Mouse (Mus musculus): ENCODE measurements around the gene Col7a1. TPM values are rescaled to one million over a fixed set of nuclear protein-coding genes. Genes with fewer than 3 reads are reported as not detected.

Gene Col7a1
- polyA plus RNA-seq, 1 experiment from 2014 or later: 5.4 TPM

GRCm38 (mm10) chr9:109027521-109027920 is 74.1 kb downstream of the Col7a1 start:
- H3K36me3 ChIP-seq (ENCODE audit: control insufficient read depth, insufficient read depth, low read length): peaks cover 3% of the 10 kb centered on the region; the same call in 1 of the 2 replicates
- 78% methylated on average over 8 of the region's 8 CpGs for WGBS
- no peaks in the 10 kb centered on the region for H3K4me1 ChIP-seq (ENCODE audit: control insufficient read depth, insufficient read depth, low read length)
- H3K9me3 ChIP-seq (ENCODE audit: control insufficient read depth, low read length): no peaks in the 10 kb centered on the region
- H3K27ac ChIP-seq (ENCODE audit: low read depth, low read length): no peak overlapping the region
- H3K4me2 ChIP-seq (replicated peaks; ENCODE audit: low read depth, low read length): no peak overlapping the region
- no peak overlapping the region for H3K9ac ChIP-seq (ENCODE audit: low read depth, low read length)
- no peak for ATAC-seq (ENCODE audit: low FRiP score, low TSS enrichment)
- no peak overlapping the region for H3K4me3 ChIP-seq (ENCODE audit: low read length)
- H3K27me3 ChIP-seq (ENCODE audit: control insufficient read depth, insufficient read depth, low read length): no peaks in the 10 kb centered on the region

- Histone ChIP-seq H3K9me3 (ENCODE audit: control insufficient read depth, low read length) (no peaks in the 10 kb centered on the region), H3K27me3 (ENCODE audit: control insufficient read depth, insufficient read depth, low read length) (no peaks in the 10 kb centered on the region), H3K36me3 (ENCODE audit: control insufficient read depth, insufficient read depth, low read length) (peaks cover 3% of the 10 kb centered on the region; the same call in 1 of the 2 replicates), H3K4me2 (replicated peaks; ENCODE audit: low read depth, low read length) (no peak overlapping the region), H3K9ac (ENCODE audit: low read depth, low read length) (no peak overlapping the region), H3K4me1 (ENCODE audit: control insufficient read depth, insufficient read depth, low read length) (no peaks in the 10 kb centered on the region), H3K27ac (ENCODE audit: low read depth, low read length) (no peak overlapping the region), H3K4me3 (ENCODE audit: low read length) (no peak overlapping the region)
- 61% methylated on average over 3 of the region's 3 CpGs for whole genome bisulfite sequencing
- ATAC-seq (ENCODE audit: low FRiP score, low TSS enrichment): no peak
These were observed 75.0 kb downstream of the Col7a1 start for GRCm38 (mm10) chr9:109028421-109028820.

DNA sequence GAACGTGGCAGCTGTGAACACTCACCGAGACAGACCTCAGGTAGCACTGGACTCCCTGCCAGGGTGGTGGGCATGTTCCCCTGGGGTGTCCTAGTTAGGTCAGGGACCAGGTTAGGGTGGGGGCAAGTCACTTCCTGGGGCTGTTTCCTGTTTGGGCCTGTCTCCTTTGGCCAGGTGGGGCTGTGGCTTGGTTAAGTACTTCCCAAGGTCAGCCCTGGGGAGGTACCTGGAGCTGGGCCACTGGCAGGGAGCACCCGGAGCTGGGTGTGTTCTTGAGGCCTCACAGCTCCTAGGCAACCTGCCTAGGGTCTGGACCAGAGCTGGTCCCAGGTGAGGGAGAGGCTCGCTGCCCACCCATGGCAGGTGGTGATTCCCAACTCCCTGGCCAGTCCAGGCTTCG is 75.5 kb downstream of the Col7a1 start:
- H3K9ac ChIP-seq (ENCODE audit: low read depth, low read length): no peak overlapping the region
- H3K4me1 ChIP-seq (ENCODE audit: control insufficient read depth, insufficient read depth, low read length): no peaks in the 10 kb centered on the region
- H3K36me3 ChIP-seq (ENCODE audit: control insufficient read depth, insufficient read depth, low read length): peaks cover 3% of the 10 kb centered on the region; the same call in 1 of the 2 replicates
- no peak for ATAC-seq (ENCODE audit: low FRiP score, low TSS enrichment)
- no peak overlapping the region for H3K27ac ChIP-seq (ENCODE audit: low read depth, low read length)
- 73% methylated on average over 5 of the region's 5 CpGs for WGBS
- H3K4me2 ChIP-seq (replicated peaks; ENCODE audit: low read depth, low read length): no peak overlapping the region
- H3K27me3 ChIP-seq (ENCODE audit: control insufficient read depth, insufficient read depth, low read length): no peaks in the 10 kb centered on the region
- no peak overlapping the region for H3K4me3 ChIP-seq (ENCODE audit: low read length)
- H3K9me3 ChIP-seq (ENCODE audit: control insufficient read depth, low read length): no peaks in the 10 kb centered on the region

GRCm38 (mm10) chr9:109030312-109030711 is 76.9 kb downstream of the Col7a1 start:
- H3K36me3 ChIP-seq (ENCODE audit: control insufficient read depth, insufficient read depth, low read length): peaks cover 3% of the 10 kb centered on the region; the same call in 1 of the 2 replicates
- H3K4me3 ChIP-seq (ENCODE audit: low read length): no peak overlapping the region
- no peaks in the 10 kb centered on the region for H3K27me3 ChIP-seq (ENCODE audit: control insufficient read depth, insufficient read depth, low read length)
- no peaks in the 10 kb centered on the region for H3K9me3 ChIP-seq (ENCODE audit: control insufficient read depth, low read length)
- WGBS: 69% methylated on average over 3 of the region's 3 CpGs
- ATAC-seq (ENCODE audit: low FRiP score, low TSS enrichment): no peak
- no peak overlapping the region for H3K9ac ChIP-seq (ENCODE audit: low read depth, low read length)
- H3K27ac ChIP-seq (ENCODE audit: low read depth, low read length): no peak overlapping the region
- no peak overlapping the region for H3K4me2 ChIP-seq (replicated peaks; ENCODE audit: low read depth, low read length)
- no peaks in the 10 kb centered on the region for H3K4me1 ChIP-seq (ENCODE audit: control insufficient read depth, insufficient read depth, low read length)

GRCm38 (mm10) chr9:109031001-109031400 is 77.6 kb downstream of the Col7a1 start:
- no peak for ATAC-seq (ENCODE audit: low FRiP score, low TSS enrichment)
- H3K4me2 ChIP-seq (replicated peaks; ENCODE audit: low read depth, low read length): no peak overlapping the region
- H3K27ac ChIP-seq (ENCODE audit: low read depth, low read length): no peak overlapping the region
- no peaks in the 10 kb centered on the region for H3K4me1 ChIP-seq (ENCODE audit: control insufficient read depth, insufficient read depth, low read length)
- no peaks in the 10 kb centered on the region for H3K9me3 ChIP-seq (ENCODE audit: control insufficient read depth, low read length)
- H3K27me3 ChIP-seq (ENCODE audit: control insufficient read depth, insufficient read depth, low read length): no peaks in the 10 kb centered on the region
- H3K9ac ChIP-seq (ENCODE audit: low read depth, low read length): no peak overlapping the region
- H3K4me3 ChIP-seq (ENCODE audit: low read length): no peak overlapping the region
- H3K36me3 ChIP-seq (ENCODE audit: control insufficient read depth, insufficient read depth, low read length): peaks cover 3% of the 10 kb centered on the region; the same call in 1 of the 2 replicates
- WGBS: 93% methylated on average over 7 of the region's 7 CpGs

GRCm38 (mm10) chr9:109031686-109032085 is 78.3 kb downstream of the Col7a1 start:
- no peak overlapping the region for H3K4me2 ChIP-seq (replicated peaks; ENCODE audit: low read depth, low read length)
- no peak overlapping the region for H3K9ac ChIP-seq (ENCODE audit: low read depth, low read length)
- no peak overlapping the region for H3K27ac ChIP-seq (ENCODE audit: low read depth, low read length)
- no peaks in the 10 kb centered on the region for H3K27me3 ChIP-seq (ENCODE audit: control insufficient read depth, insufficient read depth, low read length)
- H3K9me3 ChIP-seq (ENCODE audit: control insufficient read depth, low read length): no peaks in the 10 kb centered on the region
- peaks cover 3% of the 10 kb centered on the region; the same call in 1 of the 2 replicates for H3K36me3 ChIP-seq (ENCODE audit: control insufficient read depth, insufficient read depth, low read length)
- no peaks in the 10 kb centered on the region for H3K4me1 ChIP-seq (ENCODE audit: control insufficient read depth, insufficient read depth, low read length)
- no peak for ATAC-seq (ENCODE audit: low FRiP score, low TSS enrichment)
- WGBS: 79% methylated on average over 8 of the region's 8 CpGs
- H3K4me3 ChIP-seq (ENCODE audit: low read length): no peak overlapping the region

- Histone ChIP-seq H3K9ac (ENCODE audit: low read depth, low read length) (no peak overlapping the region), H3K9me3 (ENCODE audit: control insufficient read depth, low read length) (no peaks in the 10 kb centered on the region), H3K27me3 (ENCODE audit: control insufficient read depth, insufficient read depth, low read length) (no peaks in the 10 kb centered on the region), H3K36me3 (ENCODE audit: control insufficient read depth, insufficient read depth, low read length) (peaks cover 3% of the 10 kb centered on the region; the same call in 1 of the 2 replicates), H3K4me1 (ENCODE audit: control insufficient read depth, insufficient read depth, low read length) (no peaks in the 10 kb centered on the region), H3K27ac (ENCODE audit: low read depth, low read length) (no peak overlapping the region), H3K4me2 (replicated peaks; ENCODE audit: low read depth, low read length) (no peak overlapping the region), H3K4me3 (ENCODE audit: low read length) (no peak overlapping the region)
- ATAC-seq (ENCODE audit: low FRiP score, low TSS enrichment): no peak
- WGBS: 80% methylated on average over 6 of the region's 6 CpGs
These were observed 79.0 kb downstream of the Col7a1 start for GRCm38 (mm10) chr9:109032435-109032834.

MicroRNAs within 50 kb of the gene (microRNA counts, 519-probe panel; counts per million panel counts)
- not detected for microRNA mmu-miR-711

Small RNAs within 50 kb of the gene (microRNA-seq; reads per million reads assigned to microRNA genes)
- not detected for gene Mir711

Other genes with a start within 250 kb of the Col7a1 start
- gene Ip6k2, start 169.8 kb upstream of the Col7a1 start, polyA plus RNA-seq (2014; fragmentation: Nextera tagmentation; extraction: Ambion mirVana): 125 and 134 TPM in 2 replicates
- gene Nckipsd, start 145.2 kb upstream of the Col7a1 start, polyA plus RNA-seq (2014; fragmentation: Nextera tagmentation; extraction: Ambion mirVana): 9.0 and 21.7 TPM in 2 replicates
- 0.04 and 0.17 TPM in 2 replicates for gene Celsr3, start 127.3 kb upstream of the Col7a1 start, polyA plus RNA-seq (2014; fragmentation: Nextera tagmentation; extraction: Ambion mirVana)
- 8.6 and 14.5 TPM in 2 replicates for gene Slc26a6, start 100.3 kb upstream of the Col7a1 start, polyA plus RNA-seq (2014; fragmentation: Nextera tagmentation; extraction: Ambion mirVana)
- gene Tmem89, start 39.0 kb upstream of the Col7a1 start, polyA plus RNA-seq (2014; fragmentation: Nextera tagmentation; extraction: Ambion mirVana): not detected in 2 replicates
- 482 and 520 TPM in 2 replicates for gene Uqcrc1, start 17.0 kb upstream of the Col7a1 start, polyA plus RNA-seq (2014; fragmentation: Nextera tagmentation; extraction: Ambion mirVana)
- 0.24 TPM in 1 of 2 replicates, not detected in the other for gene Ucn2, start 32.4 kb downstream of the Col7a1 start, polyA plus RNA-seq (2014; fragmentation: Nextera tagmentation; extraction: Ambion mirVana)
- 6.4 and 10.1 TPM in 2 replicates for gene Pfkfb4, start 38.2 kb downstream of the Col7a1 start, polyA plus RNA-seq (2014; fragmentation: Nextera tagmentation; extraction: Ambion mirVana)
- 58.0 and 65.7 TPM in 2 replicates for gene Shisa5, start 85.0 kb downstream of the Col7a1 start, polyA plus RNA-seq (2014; fragmentation: Nextera tagmentation; extraction: Ambion mirVana)
- 12.6 and 13.3 TPM in 2 replicates for gene Trex1, start 106.1 kb downstream of the Col7a1 start, polyA plus RNA-seq (2014; fragmentation: Nextera tagmentation; extraction: Ambion mirVana)
- gene Atrip, start 120.5 kb downstream of the Col7a1 start, polyA plus RNA-seq (2014; fragmentation: Nextera tagmentation; extraction: Ambion mirVana): 20.5 and 30.7 TPM in 2 replicates
- 13.5 and 14.7 TPM in 2 replicates for gene Ccdc51, start 128.9 kb downstream of the Col7a1 start, polyA plus RNA-seq (2014; fragmentation: Nextera tagmentation; extraction: Ambion mirVana)
- gene Tma7, start 129.0 kb downstream of the Col7a1 start, polyA plus RNA-seq (2014; fragmentation: Nextera tagmentation; extraction: Ambion mirVana): 687 and 868 TPM in 2 replicates
- 10.5 and 17.0 TPM in 2 replicates for gene Plxnb1, start 141.8 kb downstream of the Col7a1 start, polyA plus RNA-seq (2014; fragmentation: Nextera tagmentation; extraction: Ambion mirVana)
- gene Fbxw21, start 208.5 kb downstream of the Col7a1 start, polyA plus RNA-seq (2014; fragmentation: Nextera tagmentation; extraction: Ambion mirVana): not detected in 2 replicates
- not detected in 2 replicates for gene Fbxw13, start 242.4 kb downstream of the Col7a1 start, polyA plus RNA-seq (2014; fragmentation: Nextera tagmentation; extraction: Ambion mirVana)

All from kidney, embryonic 14.5 days (tissue).